Mouse (Mus musculus) heart, embryonic 12.5 days (tissue): Measurements from ENCODE around the gene Stc2. TPM values are rescaled to one million over a fixed set of nuclear protein-coding genes. Genes with fewer than 3 reads are reported as not detected.
A peak's percentile ranks its signal among the peaks of the same experiment; 100 is the strongest.

Source experiments
- ATAC-seq: fragments of 200-750 bp; cut with Nextera tagmentation; 2 replicates; pipeline ENCODE4 v1.8.0; 2017; ENCODE audit warnings: moderate TSS enrichment, moderate library complexity; ENCODE audit not compliant: insufficient number of reproducible peaks, low FRiP score
- H3K27ac ChIP-seq: fragments of 300-500 bp; sonication (generic); 2 replicates; pipeline ENCODE4 v1.5.1; 2016; ENCODE audit warnings: mild to moderate bottlenecking, moderate library complexity; ENCODE audit not compliant: poor library complexity, severe bottlenecking
- H3K27me3 ChIP-seq: fragments of 300-500 bp; sonication (generic); replicated peaks from 2 replicates; pipeline ENCODE4 v1.6.1; 2016; ENCODE audit warnings: mild to moderate bottlenecking, moderate library complexity
- H3K36me3 ChIP-seq: fragments of 300-500 bp; sonication (generic); 2 replicates; pipeline ENCODE4 v1.6.1; 2016; ENCODE audit warnings: mild to moderate bottlenecking, moderate library complexity
- H3K4me1 ChIP-seq: fragments of 300-500 bp; sonication (generic); replicated peaks from 2 replicates; pipeline ENCODE4 v1.6.1; 2016; ENCODE audit warnings: mild to moderate bottlenecking
- H3K4me2 ChIP-seq: fragments of 300-500 bp; sonication (generic); 2 replicates; pipeline ENCODE4 v1.6.1; 2016; ENCODE audit warnings: mild to moderate bottlenecking, moderate library complexity
- H3K4me3 ChIP-seq: fragments of 300-500 bp; sonication (generic); 2 replicates; pipeline ENCODE4 v1.5.1; 2016; ENCODE audit warnings: mild to moderate bottlenecking
- H3K9ac ChIP-seq: fragments of 300-500 bp; sonication (generic); 2 replicates; pipeline ENCODE4 v1.6.1; 2016; ENCODE audit warnings: mild to moderate bottlenecking, moderate library complexity
- H3K9me3 ChIP-seq: fragments of 300-500 bp; sonication (generic); replicated peaks from 2 replicates; pipeline ENCODE4 v1.6.1; 2016; ENCODE audit warnings: mild to moderate bottlenecking, moderate library complexity
- WGBS: fragments of 180-500 bp; shearing (Covaris S2); methylation state at CpG from one replicate; pipeline ENCODE4 v1.1.7; 2016; 5-methylcytosine and 5-hydroxymethylcytosine counted together
- polyA plus RNA-seq: library from polyadenylated mRNA; unstranded; fragments of >200 nt; fragmentation: Nextera tagmentation; extraction: Ambion mirVana; gene quantifications from 2 replicates; pipeline ENCODE4 v1.2.1, GENCODE M21; 2016

The Stc2 gene
- polyA plus RNA-seq, 1 experiment from 2014 or later: 3.7 TPM

GRCm38 (mm10) chr11:31365280-31365679 is 4.6 kb downstream of the Stc2 start:
- H3K9me3 ChIP-seq: no peaks in the 10 kb centered on the region
- no peak overlapping the region for H3K9ac ChIP-seq
- H3K4me3 ChIP-seq: no peak overlapping the region
- no peak for ATAC-seq
- H3K36me3 ChIP-seq: no peaks in the 10 kb centered on the region
- 77% methylated on average over 8 of the region's 8 CpGs for WGBS
- no peak overlapping the region for H3K4me2 ChIP-seq
- H3K4me1 ChIP-seq: peaks cover 14% of the 10 kb centered on the region
- no peak overlapping the region for H3K27ac ChIP-seq
- H3K27me3 ChIP-seq: peaks cover 13% of the 10 kb centered on the region

DNA sequence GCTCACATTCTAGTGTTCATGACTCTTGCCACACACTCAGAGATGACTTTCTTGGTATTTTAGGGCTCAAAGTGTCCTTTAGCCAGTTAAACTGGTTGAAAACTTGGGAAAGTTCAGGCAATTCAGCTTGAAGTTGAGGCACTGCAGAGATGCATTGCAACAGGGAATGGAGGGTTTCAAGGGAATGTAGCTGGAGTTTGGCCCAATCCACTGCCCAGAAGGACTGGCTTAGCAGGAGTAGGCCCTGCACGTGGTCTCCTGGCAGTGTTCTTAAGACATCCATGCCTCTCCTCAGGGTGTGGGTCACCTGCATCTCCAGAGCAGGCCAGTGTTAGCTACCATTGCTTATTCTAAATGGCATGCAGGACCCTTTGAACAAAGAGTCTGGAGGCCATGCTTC is 7.0 kb downstream of the Stc2 start:
- H3K4me3 ChIP-seq: no peak overlapping the region
- H3K27ac ChIP-seq: no peak overlapping the region
- H3K9ac ChIP-seq: no peak overlapping the region
- no peaks in the 10 kb centered on the region for H3K36me3 ChIP-seq
- ATAC-seq: no peak
- peaks cover 6% of the 10 kb centered on the region; the same call in 1 of the 2 replicates for H3K4me1 ChIP-seq
- 79% methylated on average over 1 of the region's 1 CpGs for WGBS
- H3K27me3 ChIP-seq: peaks cover 19% of the 10 kb centered on the region
- H3K4me2 ChIP-seq: no peak overlapping the region
- H3K9me3 ChIP-seq: no peaks in the 10 kb centered on the region

GRCm38 (mm10) chr11:31362330-31362729 is 7.5 kb downstream of the Stc2 start:
- ATAC-seq: 0 out of 2 replicates have a peak, but pooled peaks have one; percentile 57
- H3K27ac ChIP-seq: no peak overlapping the region
- H3K4me3 ChIP-seq: no peak overlapping the region
- H3K36me3 ChIP-seq: no peaks in the 10 kb centered on the region
- H3K4me1 ChIP-seq: peaks cover 6% of the 10 kb centered on the region; the same call in 1 of the 2 replicates
- peaks cover 19% of the 10 kb centered on the region for H3K27me3 ChIP-seq
- no peaks in the 10 kb centered on the region for H3K9me3 ChIP-seq
- no peak overlapping the region for H3K4me2 ChIP-seq
- 51% methylated on average over 3 of the region's 3 CpGs for whole genome bisulfite sequencing
- no peak overlapping the region for H3K9ac ChIP-seq

GRCm38 (mm10) chr11:31361047-31361446 is 8.8 kb downstream of the Stc2 start:
- no peak for ATAC-seq
- no peak overlapping the region for H3K4me2 ChIP-seq
- H3K4me3 ChIP-seq: no peak overlapping the region
- no peaks in the 10 kb centered on the region for H3K9me3 ChIP-seq
- 86% methylated on average over 4 of the region's 4 CpGs for WGBS
- H3K36me3 ChIP-seq: no peaks in the 10 kb centered on the region
- peaks cover 6% of the 10 kb centered on the region; the same call in 1 of the 2 replicates for H3K4me1 ChIP-seq
- H3K27me3 ChIP-seq: peaks cover 16% of the 10 kb centered on the region
- no peak overlapping the region for H3K27ac ChIP-seq
- no peak overlapping the region for H3K9ac ChIP-seq

GRCm38 (mm10) chr11:31359283-31359902 is 10.5 kb downstream of the Stc2 start:
- Histone ChIP-seq H3K9me3 (no peaks in the 10 kb centered on the region), H3K27me3 (peaks cover 6% of the 10 kb centered on the region; the same call in 1 of the 2 replicates), H3K27ac (no peak overlapping the region), H3K4me3 (no peak overlapping the region), H3K36me3 (no peaks in the 10 kb centered on the region), H3K4me2 (no peak overlapping the region), H3K9ac (no peak overlapping the region), H3K4me1 (peaks cover 6% of the 10 kb centered on the region; the same call in 1 of the 2 replicates)
- no peak for ATAC-seq
- 69% methylated on average over 6 of the region's 6 CpGs for WGBS

DNA sequence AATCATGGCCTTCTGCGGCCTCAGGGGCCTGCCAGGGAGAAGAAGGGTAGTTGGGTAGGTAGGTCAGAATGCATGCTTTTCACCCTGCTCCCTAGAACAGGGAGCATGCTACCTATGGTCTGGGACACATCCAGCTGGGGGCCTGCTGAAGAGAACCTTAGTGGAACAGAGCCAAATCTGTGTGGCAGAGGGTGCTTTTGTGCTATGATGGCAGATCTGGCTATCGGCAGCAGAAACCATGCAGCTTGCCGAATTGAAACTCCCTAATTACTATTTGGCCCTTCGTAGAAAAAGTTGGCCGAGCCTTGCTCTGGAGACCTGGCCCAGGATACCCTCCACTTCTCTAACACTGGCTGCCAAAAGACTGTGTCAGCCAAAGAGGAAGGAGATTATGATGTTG is 11.4 kb downstream of the Stc2 start:
- H3K4me2 ChIP-seq: no peak overlapping the region
- WGBS: 83% methylated on average over 5 of the region's 5 CpGs
- H3K4me1 ChIP-seq: peaks cover 6% of the 10 kb centered on the region; the same call in 1 of the 2 replicates
- peaks cover 6% of the 10 kb centered on the region; the same call in 1 of the 2 replicates for H3K27me3 ChIP-seq
- H3K27ac ChIP-seq: no peak overlapping the region
- no peak overlapping the region for H3K4me3 ChIP-seq
- H3K9ac ChIP-seq: no peak overlapping the region
- H3K9me3 ChIP-seq: no peaks in the 10 kb centered on the region
- no peaks in the 10 kb centered on the region for H3K36me3 ChIP-seq
- no peak for ATAC-seq

GRCm38 (mm10) chr11:31356866-31357265 is 13.0 kb downstream of the Stc2 start:
- H3K4me1 ChIP-seq: no peaks in the 10 kb centered on the region
- H3K9ac ChIP-seq: no peak overlapping the region
- no peaks in the 10 kb centered on the region for H3K36me3 ChIP-seq
- H3K4me3 ChIP-seq: no peak overlapping the region
- H3K9me3 ChIP-seq: no peaks in the 10 kb centered on the region
- H3K27ac ChIP-seq: no peak overlapping the region
- no peak for ATAC-seq
- no peak overlapping the region for H3K4me2 ChIP-seq
- H3K27me3 ChIP-seq: peaks cover 6% of the 10 kb centered on the region; the same call in 1 of the 2 replicates

DNA sequence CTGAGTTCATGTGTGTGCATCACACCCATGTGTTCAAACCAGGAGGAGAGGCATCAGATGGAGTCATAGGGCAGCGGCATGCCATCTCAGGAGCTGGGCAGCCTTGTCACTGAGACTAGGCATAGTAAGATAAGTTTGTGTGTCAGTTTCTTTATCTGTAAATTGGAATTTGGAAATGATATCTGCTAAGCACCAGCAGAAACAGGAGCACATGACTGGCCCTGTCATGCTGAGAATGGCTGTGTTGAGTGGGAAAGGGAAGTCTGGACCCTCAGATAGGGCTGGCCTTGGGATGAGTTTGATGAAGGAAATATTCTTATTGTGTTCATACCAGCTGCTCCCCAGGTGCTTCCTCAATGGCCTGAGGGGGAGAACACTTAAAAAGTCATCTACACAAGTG is 14.1 kb downstream of the Stc2 start:
- ATAC-seq: no peak
- H3K4me3 ChIP-seq: no peak overlapping the region
- no peak overlapping the region for H3K9ac ChIP-seq
- H3K4me2 ChIP-seq: no peak overlapping the region
- no peaks in the 10 kb centered on the region for H3K4me1 ChIP-seq
- no peaks in the 10 kb centered on the region for H3K9me3 ChIP-seq
- WGBS: 66% methylated on average over 1 of the region's 1 CpGs
- peaks cover 6% of the 10 kb centered on the region; the same call in 1 of the 2 replicates for H3K27me3 ChIP-seq
- no peaks in the 10 kb centered on the region for H3K36me3 ChIP-seq
- no peak overlapping the region for H3K27ac ChIP-seq

DNA sequence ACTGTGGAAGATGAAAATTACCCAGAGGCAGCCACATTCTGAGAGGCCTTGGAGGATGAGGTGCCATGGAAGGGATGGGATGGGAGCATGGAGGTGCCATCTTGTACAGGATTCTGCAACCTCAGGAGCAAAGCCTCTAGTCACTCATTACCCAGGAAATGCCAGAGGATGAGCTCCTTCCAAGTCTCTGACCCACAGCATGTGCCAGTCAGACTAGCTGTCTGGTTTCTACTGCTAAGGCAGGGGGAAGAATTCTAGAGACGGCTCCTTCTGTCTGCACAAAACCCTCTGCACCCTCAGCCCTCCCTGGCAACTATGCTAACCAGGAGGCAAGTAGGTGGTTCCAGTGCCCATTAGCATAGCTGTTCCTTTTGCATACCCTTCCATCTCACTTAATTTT is 15.4 kb downstream of the Stc2 start:
- Histone ChIP-seq H3K4me1 (no peaks in the 10 kb centered on the region), H3K27ac (no peak overlapping the region), H3K9me3 (no peaks in the 10 kb centered on the region), H3K4me2 (no peak overlapping the region), H3K9ac (no peak overlapping the region), H3K36me3 (no peaks in the 10 kb centered on the region), H3K27me3 (0 out of 2 replicates have a peak, but pooled peaks cover under 1% of the 10 kb centered on the region), H3K4me3 (no peak overlapping the region)
- no peak for ATAC-seq
- WGBS: 74% methylated on average over 1 of the region's 1 CpGs

Other genes starting within 250 kb of the Stc2 start
- not detected in 2 replicates for gene Gm17332, start 187.6 kb downstream of the Stc2 start, polyA plus RNA-seq